Mouse (Mus musculus): ENCODE data around the gene Ddx18. TPM values are rescaled to one million over a fixed set of nuclear protein-coding genes. Genes with fewer than 3 reads are reported as not detected.

The Ddx18 gene
- polyA plus RNA-seq, 1 experiment from 2014 or later, result 52.5 TPM

Other genes with a start within 250 kb of the Ddx18 start
- gene Insig2, start 235.4 kb downstream of the Ddx18 start, polyA plus RNA-seq (2015; fragmentation: Nextera tagmentation; extraction: Ambion mirVana), result 34.3 and 38.3 TPM in 2 replicates
- 9.4 and 10.1 TPM in 2 replicates for gene Ccdc93, start 136.9 kb downstream of the Ddx18 start, polyA plus RNA-seq (2015; fragmentation: Nextera tagmentation; extraction: Ambion mirVana)
- gene Htr5b, start 39.5 kb downstream of the Ddx18 start, polyA plus RNA-seq (2015; fragmentation: Nextera tagmentation; extraction: Ambion mirVana), result not detected in 2 replicates

Data from lung, embryonic 16.5 days (tissue).